Mouse (Mus musculus) induced T-regulatory cell, adult 2 months (primary cell): ENCODE results near the gene Catsper3.

ENCODE experiments used
- DNase-seq: peaks from one replicate; pipeline ENCODE4 v3.0.0-alpha.2; 2012; ENCODE audit warnings: low read depth

Gene Catsper3

DNA sequence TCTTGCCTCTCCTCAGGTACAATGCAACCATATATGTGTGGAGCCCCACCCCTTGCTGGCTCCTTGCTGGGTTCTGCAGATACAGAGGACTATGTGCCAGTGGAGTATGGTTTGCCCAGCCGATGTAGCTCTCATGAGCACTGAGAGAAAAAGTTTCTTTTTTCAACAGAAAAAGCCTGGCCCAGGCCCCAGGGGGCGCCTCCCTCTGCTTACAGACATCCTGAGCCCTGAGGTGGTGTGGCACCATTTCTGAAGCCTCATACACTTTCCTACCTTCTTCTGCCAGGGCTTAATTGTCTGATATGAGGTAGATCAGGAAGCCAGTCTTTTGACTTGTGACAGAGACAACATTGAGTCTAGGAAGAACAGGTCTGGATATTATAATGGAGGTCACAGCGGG, 67.8 kb downstream of the Catsper3 start:
- DNase-seq = no peak

DNA sequence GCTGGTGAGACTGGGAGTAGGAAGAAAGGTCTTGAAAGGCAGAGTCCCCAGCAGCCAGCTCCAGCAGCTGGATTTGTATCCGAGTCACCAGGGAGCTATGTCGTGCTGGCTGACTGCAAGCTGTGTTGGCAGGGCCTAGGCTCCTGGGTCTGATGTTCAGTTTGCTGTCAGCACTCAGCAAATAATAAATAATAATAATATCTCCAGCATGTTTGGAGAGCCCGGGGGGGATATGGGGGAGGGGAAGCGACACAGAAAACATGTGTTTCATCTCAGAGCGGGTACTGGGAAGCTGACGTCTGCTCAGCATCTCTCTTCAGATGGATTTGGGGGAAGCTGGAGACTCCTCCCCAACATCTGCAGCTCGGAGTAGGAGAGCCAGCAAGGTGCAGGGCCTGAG, 71.4 kb downstream of the Catsper3 start:
- DNase-seq = no peak

DNA sequence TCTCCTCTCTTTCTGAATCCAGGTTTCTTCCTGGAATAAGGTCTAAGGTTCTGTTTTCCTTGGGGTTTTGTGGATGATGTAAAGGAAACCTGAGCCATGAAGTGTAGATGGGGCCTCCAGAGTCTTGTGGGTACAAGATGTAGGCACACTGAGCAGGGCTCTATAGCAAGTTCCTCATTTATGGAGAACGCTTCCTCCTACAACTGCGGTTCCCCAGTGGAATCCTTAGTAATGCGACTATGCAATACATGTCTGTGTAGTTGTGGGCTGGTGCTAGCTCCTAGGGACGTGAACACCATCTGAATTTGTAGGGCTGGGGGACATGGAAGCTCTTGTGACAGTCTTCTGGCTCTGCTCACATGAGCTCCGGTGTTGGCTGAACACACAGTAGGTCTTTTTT, 74.1 kb downstream of the Catsper3 start:
- no peak for DNase-seq
